Mouse (Mus musculus) kidney, embryonic 14.5 days (tissue): ENCODE data around the gene Grifin. TPM values are rescaled to one million over a fixed set of nuclear protein-coding genes. Genes with fewer than 3 reads are reported as not detected.

Source experiments
- ATAC-seq: fragments of 200-750 bp; cut with Nextera tagmentation; 2 replicates; pipeline ENCODE4 v1.8.0; 2017; ENCODE audit warnings: moderate number of reproducible peaks, mild to moderate bottlenecking, moderate TSS enrichment, moderate library complexity; ENCODE audit not compliant: low FRiP score, low TSS enrichment
- H3K27ac ChIP-seq: fragments of 300-500 bp; sonication (generic); 2 replicates; pipeline ENCODE4 v1.5.1; 2014; ENCODE audit warnings: low read depth, mild to moderate bottlenecking, low read length, moderate library complexity, mixed read lengths
- H3K27me3 ChIP-seq: fragments of 300-500 bp; sonication (generic); 2 replicates; pipeline ENCODE4 v1.6.1; 2014; ENCODE audit warnings: mild to moderate bottlenecking, low read length; ENCODE audit not compliant: control insufficient read depth, insufficient read depth
- H3K36me3 ChIP-seq: fragments of 300-500 bp; sonication (generic); 2 replicates; pipeline ENCODE4 v1.6.1; 2014; ENCODE audit warnings: low read length, mixed read lengths; ENCODE audit not compliant: control insufficient read depth, insufficient read depth
- H3K4me1 ChIP-seq: fragments of 300-500 bp; sonication (generic); 2 replicates; pipeline ENCODE4 v1.6.1; 2014; ENCODE audit warnings: low read length, mixed read lengths; ENCODE audit not compliant: control insufficient read depth, insufficient read depth
- H3K4me2 ChIP-seq: fragments of 300-500 bp; sonication (generic); replicated peaks from 2 replicates; pipeline ENCODE4 v1.6.1; 2014; ENCODE audit warnings: low read depth, mild to moderate bottlenecking, low read length
- H3K4me3 ChIP-seq: fragments of 300-500 bp; sonication (generic); 2 replicates; pipeline ENCODE4 v1.5.1; 2014; ENCODE audit warnings: mild to moderate bottlenecking, low read length
- H3K9ac ChIP-seq: fragments of 300-500 bp; sonication (generic); 2 replicates; pipeline ENCODE4 v1.6.1; 2014; ENCODE audit warnings: low read depth, mild to moderate bottlenecking, low read length, moderate library complexity
- H3K9me3 ChIP-seq: fragments of 300-500 bp; sonication (generic); 2 replicates; pipeline ENCODE4 v1.6.1; 2016; ENCODE audit warnings: low read length; ENCODE audit not compliant: control insufficient read depth
- WGBS: fragments of 180-500 bp; shearing (Covaris S2); extraction: QIAGEN DNeasy Blood & Tissue Kit; methylation state at CpG from one replicate; pipeline ENCODE4 v1.1.7; 2014; 5-methylcytosine and 5-hydroxymethylcytosine counted together
- polyA plus RNA-seq: library from polyadenylated mRNA; unstranded; fragments of >200 nt; fragmentation: Nextera tagmentation; extraction: Ambion mirVana; gene quantifications from 2 replicates; pipeline ENCODE4 v1.2.1, GENCODE M21; 2014

Grifin gene
- polyA plus RNA-seq, 1 experiment from 2014 or later: not detected

DNA sequence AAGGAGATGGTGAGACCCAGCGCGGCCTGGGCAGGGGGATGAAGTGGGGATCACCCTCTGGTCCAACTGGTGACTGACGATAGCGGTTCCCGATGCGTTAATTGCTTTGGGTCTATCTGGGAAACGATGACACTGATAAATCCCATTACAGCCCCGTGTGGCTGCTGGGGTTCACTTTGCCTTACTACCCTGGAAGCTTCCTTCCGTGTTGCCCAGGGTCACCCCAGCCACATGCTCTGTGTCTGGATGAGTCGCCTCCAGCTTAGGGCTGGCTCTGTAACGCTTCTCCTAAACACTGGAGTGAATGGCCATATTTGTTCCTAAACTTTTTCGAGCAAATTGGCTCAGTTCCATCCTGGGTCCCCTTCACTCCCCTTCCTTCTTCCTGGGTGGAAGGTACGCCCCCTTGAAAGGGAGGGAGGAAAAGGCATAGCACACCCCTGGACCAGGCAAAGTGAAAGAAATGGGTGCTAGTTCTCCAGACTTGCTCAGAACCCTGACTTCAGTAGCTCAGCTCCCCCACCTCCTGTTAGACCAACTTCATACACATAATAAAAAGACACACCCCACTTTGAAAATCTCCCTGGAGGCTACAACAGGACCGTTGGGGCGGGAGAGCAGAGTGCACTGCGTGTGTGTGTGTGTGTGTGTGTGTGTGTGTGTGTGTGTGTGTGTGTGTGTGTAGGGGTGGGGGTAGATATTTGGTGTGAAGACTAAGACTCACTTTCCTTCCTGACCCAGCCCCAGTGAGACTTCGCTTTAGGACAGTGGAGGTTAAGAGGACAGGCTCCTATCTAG, 43.2 kb upstream of the Grifin start:
- no peaks in the 10 kb centered on the region for H3K9me3 ChIP-seq
- peak overlapping the region; percentile 86 for H3K9ac ChIP-seq
- peak overlapping the region; percentile 88 for H3K4me2 ChIP-seq
- H3K4me3 ChIP-seq: peak overlapping the region; percentile 69
- peaks cover 8% of the 10 kb centered on the region for H3K36me3 ChIP-seq
- ATAC-seq: no peak
- peak overlapping the region; percentile 74 for H3K27ac ChIP-seq
- H3K4me1 ChIP-seq: peaks cover 67% of the 10 kb centered on the region
- 2% methylated on average over 17 of the region's 17 CpGs for WGBS
- H3K27me3 ChIP-seq: no peaks in the 10 kb centered on the region

DNA sequence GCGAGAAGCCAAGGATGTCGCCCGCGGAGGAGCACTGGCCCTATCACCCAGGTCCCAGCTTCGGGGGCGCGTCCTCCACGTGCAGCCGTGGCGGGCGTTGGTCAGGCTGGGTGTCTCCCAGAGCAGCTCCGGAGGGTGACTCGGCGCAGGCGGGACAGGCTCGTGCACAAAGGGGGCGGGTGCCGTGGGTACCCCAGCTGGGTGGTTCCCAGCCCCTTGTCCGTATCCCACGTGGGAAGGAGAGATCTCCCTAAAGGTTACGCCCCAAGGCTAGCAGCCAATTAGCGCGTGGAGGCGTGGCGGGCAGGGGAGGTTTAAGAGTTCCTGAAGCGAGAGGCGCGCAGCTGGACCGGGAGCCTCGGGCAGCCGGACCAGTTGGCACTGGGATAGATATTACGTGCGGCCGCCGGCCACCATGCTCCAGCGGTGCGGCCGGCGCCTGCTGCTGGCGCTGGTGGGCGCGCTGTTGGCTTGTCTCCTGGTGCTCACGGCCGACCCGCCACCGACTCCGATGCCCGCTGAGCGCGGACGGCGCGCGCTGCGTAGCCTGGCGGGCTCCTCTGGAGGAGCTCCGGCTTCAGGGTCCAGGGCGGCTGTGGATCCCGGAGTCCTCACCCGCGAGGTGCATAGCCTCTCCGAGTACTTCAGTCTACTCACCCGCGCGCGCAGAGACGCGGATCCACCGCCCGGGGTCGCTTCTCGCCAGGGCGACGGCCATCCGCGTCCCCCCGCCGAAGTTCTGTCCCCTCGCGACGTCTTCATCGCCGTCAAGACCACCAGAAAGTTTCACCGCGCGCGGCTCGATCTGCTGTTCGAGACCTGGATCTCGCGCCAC, 42.3 kb upstream of the Grifin start, which contains the start of gene Lfng:
Lfng (plus strand) TSS at position 320 of the 835 bp plus-strand sequence.
- H3K36me3 ChIP-seq: no peaks in the 10 kb centered on the region; the same call in 1 of the 2 replicates
- H3K4me1 ChIP-seq: peaks cover 64% of the 10 kb centered on the region
- peak within 1 kb of the TSS; percentile 88 for H3K4me2 ChIP-seq
- H3K4me3 ChIP-seq: peak within 1 kb of the TSS; percentile 69
- peak within 1 kb of the TSS; percentile 86 for H3K9ac ChIP-seq
- no peaks in the 10 kb centered on the region for H3K9me3 ChIP-seq
- peak within 1 kb of the TSS; percentile 74 for H3K27ac ChIP-seq
- no peaks in the 10 kb centered on the region for H3K27me3 ChIP-seq
- WGBS: under 1% methylated on average over 83 of the region's 91 CpGs
- peak; percentile 78 for ATAC-seq

DNA sequence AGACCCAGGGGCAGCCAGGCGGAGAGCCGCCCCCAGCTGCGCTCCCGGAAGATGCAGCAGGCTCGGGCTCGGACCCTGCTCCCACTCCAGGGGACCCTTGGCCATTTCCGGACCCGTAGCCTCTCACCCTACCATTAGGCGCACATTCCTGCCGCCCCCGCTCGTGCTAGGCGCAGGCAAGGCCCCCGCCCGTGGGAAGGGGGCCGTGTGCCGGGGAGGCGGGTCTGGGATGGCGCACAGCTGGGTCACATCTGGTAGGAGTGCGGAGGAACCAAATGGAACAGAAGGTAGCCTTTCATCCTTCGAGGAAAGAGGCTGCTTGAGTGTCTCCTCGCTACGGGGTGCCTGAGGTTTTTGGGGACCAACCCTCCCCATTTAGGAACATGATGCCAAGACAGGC, 41.5 kb upstream of the Grifin start:
- Histone ChIP-seq H3K4me1 (peaks cover 58% of the 10 kb centered on the region), H3K27ac (peak overlapping the region; percentile 66), H3K27me3 (no peaks in the 10 kb centered on the region), H3K36me3 (no peaks in the 10 kb centered on the region; the same call in 1 of the 2 replicates), H3K4me3 (peak overlapping the region; percentile 69), H3K9me3 (no peaks in the 10 kb centered on the region), H3K9ac (peak overlapping the region; percentile 19), H3K4me2 (peak overlapping the region; percentile 88)
- under 1% methylated on average over 23 of the region's 23 CpGs for WGBS
- ATAC-seq: peak; percentile 25

DNA sequence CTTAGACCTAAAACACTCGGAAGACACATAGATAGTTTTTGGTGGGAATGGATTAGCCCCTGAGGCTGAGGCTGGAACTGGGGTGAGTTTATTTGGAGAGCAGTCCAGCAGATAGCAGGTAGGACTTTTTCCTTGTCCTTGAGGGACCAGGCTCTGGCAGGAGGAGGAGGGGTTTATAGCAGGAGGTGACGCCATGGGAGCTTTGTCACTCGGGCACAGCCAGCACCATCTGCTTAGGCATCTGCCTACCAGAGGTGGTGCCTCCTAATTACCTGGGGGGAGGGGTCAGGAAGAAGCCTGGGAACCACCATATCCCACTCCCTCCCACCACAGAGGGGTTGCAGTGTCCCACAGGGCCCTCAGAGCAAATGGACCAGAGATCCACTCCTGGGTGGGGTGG, 40.4 kb upstream of the Grifin start:
- WGBS: 11% methylated on average over 3 of the region's 3 CpGs
- Histone ChIP-seq H3K9ac (no peak overlapping the region), H3K36me3 (no peaks in the 10 kb centered on the region), H3K27me3 (no peaks in the 10 kb centered on the region), H3K4me2 (no peak overlapping the region), H3K4me1 (peaks cover 50% of the 10 kb centered on the region), H3K4me3 (no peak overlapping the region), H3K27ac (no peak overlapping the region; the same call in 1 of the 2 replicates), H3K9me3 (no peaks in the 10 kb centered on the region)
- no peak for ATAC-seq

DNA sequence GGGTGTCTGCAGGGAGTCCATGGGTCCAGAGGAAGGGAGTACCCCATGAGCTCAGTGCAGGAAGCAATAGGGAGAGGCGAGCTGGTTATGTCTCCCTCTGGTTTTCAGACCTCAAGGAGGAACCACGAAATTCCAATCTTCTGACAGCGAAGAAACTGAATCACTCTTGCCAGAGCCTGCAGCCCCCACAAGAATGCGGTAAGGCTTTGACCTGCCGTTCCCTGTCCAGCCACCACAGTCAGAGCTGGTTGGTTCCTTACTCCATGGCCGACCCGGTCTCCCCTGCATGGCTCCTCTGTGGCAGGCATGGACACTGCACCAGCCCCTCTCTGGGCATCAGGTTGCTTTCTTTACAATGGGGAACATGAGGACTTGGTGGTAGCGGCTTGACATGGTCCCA, 39.5 kb upstream of the Grifin start:
- no peak overlapping the region for H3K9ac ChIP-seq
- H3K4me2 ChIP-seq: no peak overlapping the region
- no peak overlapping the region for H3K4me3 ChIP-seq
- H3K9me3 ChIP-seq: no peaks in the 10 kb centered on the region
- H3K4me1 ChIP-seq: peaks cover 42% of the 10 kb centered on the region
- no peak for ATAC-seq
- no peaks in the 10 kb centered on the region for H3K36me3 ChIP-seq
- no peaks in the 10 kb centered on the region for H3K27me3 ChIP-seq
- 70% methylated on average over 8 of the region's 8 CpGs for WGBS
- no peak overlapping the region; the same call in 1 of the 2 replicates for H3K27ac ChIP-seq

GRCm38 (mm10) chr5:140602540-140602939, 37.7 kb upstream of the Grifin start:
- Histone ChIP-seq H3K27me3 (no peaks in the 10 kb centered on the region), H3K4me2 (no peak overlapping the region), H3K9me3 (no peaks in the 10 kb centered on the region), H3K4me3 (no peak overlapping the region), H3K9ac (no peak overlapping the region), H3K36me3 (no peaks in the 10 kb centered on the region), H3K27ac (no peak overlapping the region; the same call in 1 of the 2 replicates), H3K4me1 (peaks cover 26% of the 10 kb centered on the region)
- ATAC-seq: no peak
- WGBS: 20% methylated on average over 2 of the region's 2 CpGs

DNA sequence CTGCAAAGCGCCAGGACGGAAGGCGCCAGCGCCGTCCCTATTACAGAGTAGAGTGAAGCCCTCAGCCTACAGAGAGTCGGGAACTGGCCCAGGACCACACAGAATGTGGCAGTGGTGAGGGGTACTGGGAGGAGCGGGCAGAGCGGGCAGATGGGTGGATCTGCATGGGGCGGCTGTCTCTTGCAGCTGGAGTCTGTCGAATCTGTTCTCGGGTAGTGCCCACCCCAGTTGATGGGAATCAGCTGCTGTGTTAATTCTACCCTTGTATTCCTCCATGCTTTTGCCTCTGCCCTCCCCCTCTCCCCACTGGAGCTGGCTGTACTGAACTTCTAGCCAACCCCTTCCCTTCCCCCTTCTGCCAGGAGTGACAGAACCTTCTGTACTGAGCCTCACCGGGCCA, 36.8 kb upstream of the Grifin start:
- Histone ChIP-seq H3K4me1 (peaks cover 29% of the 10 kb centered on the region), H3K9ac (no peak overlapping the region), H3K27me3 (no peaks in the 10 kb centered on the region), H3K9me3 (no peaks in the 10 kb centered on the region), H3K4me3 (no peak overlapping the region), H3K4me2 (no peak overlapping the region), H3K27ac (peak overlapping the region; percentile 42; the same call in 1 of the 2 replicates), H3K36me3 (no peaks in the 10 kb centered on the region)
- 66% methylated on average over 12 of the region's 12 CpGs for WGBS
- ATAC-seq: peak; percentile 30

- no peaks in the 10 kb centered on the region for H3K9me3 ChIP-seq
- ATAC-seq: peak; percentile 18; the same call in 1 of the 2 replicates
- peaks cover 21% of the 10 kb centered on the region for H3K4me1 ChIP-seq
- 20% methylated on average over 5 of the region's 5 CpGs for WGBS
- no peaks in the 10 kb centered on the region for H3K27me3 ChIP-seq
- peak overlapping the region; percentile 20; the same call in 1 of the 2 replicates for H3K27ac ChIP-seq
- no peak overlapping the region for H3K4me2 ChIP-seq
- no peaks in the 10 kb centered on the region for H3K36me3 ChIP-seq
- no peak overlapping the region for H3K9ac ChIP-seq
- no peak overlapping the region for H3K4me3 ChIP-seq
Measured at GRCm38 (mm10) chr5:140599939-140600338, 35.1 kb upstream of the Grifin start.
